Mouse (Mus musculus) gastrocnemius, postnatal 4 days (tissue): ENCODE data around the gene Vmn2r44. TPM values are rescaled to one million over a fixed set of nuclear protein-coding genes. Genes with fewer than 3 reads are reported as not detected.
"Not testable (repeated sequence)": the region's sequence is repeated elsewhere in the genome, so short reads cannot be mapped to it uniquely, and the experiment has no call there.

Source experiments
- DNase-seq, 2 experiments: peaks; one replicate each; pipeline ENCODE4 v3.0.0; 2021 to 2022; ENCODE audit warnings: low spot score in 2 of 2, mixed read lengths in 2 of 2
- long read RNA-seq, 2 experiments: library from polyadenylated mRNA; stranded (forward); transcript quantifications; one replicate each; pipeline ENCODE4 v2.0.0; 2021
- total RNA-seq, 2 experiments: library from RNA; stranded (reverse); gene quantifications; 2 replicates each; pipeline ENCODE4 v1.2.3; 2021

The Vmn2r44 gene
- total RNA-seq = not detected
- long read RNA-seq, experiment 1 = 0 reads
- long read RNA-seq, experiment 2 = 0 reads

GRCm38 (mm10) chr7:8383233-8383632, at the start of gene Vmn2r44:
Gene Vmn2r44, minus strand, starts transcription at chr7:8383333.
- DNase-seq = not testable (repeated sequence)

GRCm38 (mm10) chr7:8357879-8358278, 25.3 kb downstream of the Vmn2r44 start:
- DNase-seq = peak; percentile 8 to 16

Other genes starting within 250 kb of the Vmn2r44 start
- not detected for gene Vmn2r41, start 221.7 kb downstream of the Vmn2r44 start, total RNA-seq
- not detected for gene Vmn2r42, start 183.0 kb downstream of the Vmn2r44 start, total RNA-seq
- gene Vmn2r43, start 122.7 kb downstream of the Vmn2r44 start, total RNA-seq = not detected
- not detected for gene Vmn2r45, start 105.7 kb upstream of the Vmn2r44 start, total RNA-seq